Mouse (Mus musculus) midbrain, embryonic 14.5 days (tissue): ENCODE data around the gene Ano2. TPM values are rescaled to one million over a fixed set of nuclear protein-coding genes. Genes with fewer than 3 reads are reported as not detected.
A peak's percentile ranks its signal among the peaks of the same experiment; 100 is the strongest.

Source experiments
- ATAC-seq: fragments of 200-750 bp; cut with Nextera tagmentation; 2 replicates; pipeline ENCODE4 v1.8.0; 2017; ENCODE audit warnings: moderate number of reproducible peaks, moderate library complexity; ENCODE audit not compliant: low FRiP score, low TSS enrichment
- DNase-seq: peaks from one replicate; pipeline ENCODE4 v3.0.0-alpha.2; 2015
- H3K27ac ChIP-seq: fragments of 300-500 bp; sonication (generic); replicated peaks from 2 replicates; pipeline ENCODE4 v1.5.1; 2014; ENCODE audit warnings: mild to moderate bottlenecking, low read depth, low read length, moderate library complexity
- H3K27me3 ChIP-seq: fragments of 300-500 bp; sonication (generic); 2 replicates; pipeline ENCODE4 v1.6.1; 2014; ENCODE audit warnings: low read length, control low read depth, mixed read lengths; ENCODE audit not compliant: control insufficient read depth, insufficient read depth
- H3K36me3 ChIP-seq: fragments of 300-500 bp; sonication (generic); 2 replicates; pipeline ENCODE4 v1.6.1; 2014; ENCODE audit warnings: low read length, control low read depth; ENCODE audit not compliant: control insufficient read depth, insufficient read depth
- H3K4me1 ChIP-seq: fragments of 300-500 bp; sonication (generic); 2 replicates; pipeline ENCODE4 v1.6.1; 2014; ENCODE audit warnings: mild to moderate bottlenecking, antibody characterized with exemption, low read length, control low read depth; ENCODE audit not compliant: control insufficient read depth, insufficient read depth
- H3K4me2 ChIP-seq: fragments of 300-500 bp; sonication (generic); 2 replicates; pipeline ENCODE4 v1.6.1; 2014; ENCODE audit warnings: mild to moderate bottlenecking, low read length, moderate library complexity
- H3K4me3 ChIP-seq: fragments of 300-500 bp; sonication (generic); replicated peaks from 2 replicates; pipeline ENCODE4 v1.5.1; 2014; ENCODE audit warnings: low read depth, low read length
- H3K9ac ChIP-seq: fragments of 300-500 bp; sonication (generic); replicated peaks from 2 replicates; pipeline ENCODE4 v1.6.1; 2014; ENCODE audit warnings: mild to moderate bottlenecking, low read length, moderate library complexity
- H3K9me3 ChIP-seq: fragments of 300-500 bp; sonication (generic); 2 replicates; pipeline ENCODE4 v1.6.1; 2016; ENCODE audit warnings: low read length, control low read depth, mixed read lengths; ENCODE audit not compliant: control insufficient read depth
- WGBS: fragments of 180-500 bp; shearing (Covaris S2); extraction: QIAGEN DNeasy Blood & Tissue Kit; methylation state at CpG from one replicate; pipeline ENCODE4 v1.1.7; 2014; 5-methylcytosine and 5-hydroxymethylcytosine counted together
- polyA plus RNA-seq: library from polyadenylated mRNA; unstranded; fragments of >200 nt; fragmentation: Nextera tagmentation; extraction: Ambion mirVana; gene quantifications from 2 replicates; pipeline ENCODE4 v1.2.1, GENCODE M21; 2014

Gene Ano2
- polyA plus RNA-seq, 1 experiment from 2014 or later, result 0.09 TPM

DNA sequence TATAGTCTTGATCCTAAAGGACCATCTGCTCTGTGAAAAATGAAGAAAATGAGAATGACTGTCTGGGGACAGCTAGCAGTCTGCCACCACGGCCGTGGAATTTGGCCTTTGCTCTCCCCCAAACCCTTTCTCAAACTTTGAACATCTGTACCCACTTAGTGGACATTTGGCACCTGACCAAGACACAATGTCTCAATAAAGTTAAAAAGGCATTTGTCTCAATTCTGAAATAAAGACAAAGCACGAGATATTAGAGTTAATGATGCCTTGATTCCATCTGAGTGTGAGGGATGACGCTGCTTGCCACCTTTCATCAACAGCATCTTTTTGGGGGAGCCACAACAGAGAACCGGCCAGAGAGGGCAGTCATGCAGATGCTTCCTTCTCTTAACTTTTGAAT is 83.0 kb downstream of the Ano2 start:
- H3K27me3 ChIP-seq, result no peaks in the 10 kb centered on the region
- H3K9ac ChIP-seq, result no peak overlapping the region
- DNase-seq (no peak), ATAC-seq (no peak)
- no peak overlapping the region for H3K4me3 ChIP-seq
- no peaks in the 10 kb centered on the region for H3K4me1 ChIP-seq
- no peak overlapping the region for H3K27ac ChIP-seq
- no peak overlapping the region for H3K4me2 ChIP-seq
- no peaks in the 10 kb centered on the region for H3K36me3 ChIP-seq
- WGBS, result 78% methylated on average over 5 of the region's 5 CpGs
- H3K9me3 ChIP-seq, result no peaks in the 10 kb centered on the region

DNA sequence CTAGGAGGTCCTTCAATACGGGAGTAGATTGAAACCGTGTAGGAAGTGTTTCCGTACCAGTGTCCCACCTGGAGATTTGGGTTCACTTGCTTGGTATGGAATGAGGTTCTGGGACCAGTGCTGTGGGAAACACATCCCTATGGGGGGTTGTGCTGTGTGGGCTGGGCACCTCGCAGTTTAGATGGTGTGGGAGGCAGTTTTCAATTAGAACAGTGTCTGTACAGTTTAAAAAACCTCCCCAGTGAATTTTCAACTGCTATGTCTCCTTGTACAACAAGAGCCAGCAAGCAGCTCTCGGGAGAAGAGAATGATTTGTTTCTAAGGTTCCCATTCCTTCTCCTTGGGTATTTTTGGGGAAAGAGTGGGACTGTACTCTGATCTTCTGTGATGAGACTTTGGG is 86.1 kb downstream of the Ano2 start:
- Histone ChIP-seq H3K9ac (no peak overlapping the region), H3K27ac (no peak overlapping the region), H3K9me3 (no peaks in the 10 kb centered on the region), H3K4me2 (no peak overlapping the region), H3K4me1 (no peaks in the 10 kb centered on the region), H3K27me3 (no peaks in the 10 kb centered on the region), H3K4me3 (no peak overlapping the region), H3K36me3 (no peaks in the 10 kb centered on the region)
- 86% methylated on average over 5 of the region's 5 CpGs for WGBS
- ATAC-seq (no peak), DNase-seq (no peak)

DNA sequence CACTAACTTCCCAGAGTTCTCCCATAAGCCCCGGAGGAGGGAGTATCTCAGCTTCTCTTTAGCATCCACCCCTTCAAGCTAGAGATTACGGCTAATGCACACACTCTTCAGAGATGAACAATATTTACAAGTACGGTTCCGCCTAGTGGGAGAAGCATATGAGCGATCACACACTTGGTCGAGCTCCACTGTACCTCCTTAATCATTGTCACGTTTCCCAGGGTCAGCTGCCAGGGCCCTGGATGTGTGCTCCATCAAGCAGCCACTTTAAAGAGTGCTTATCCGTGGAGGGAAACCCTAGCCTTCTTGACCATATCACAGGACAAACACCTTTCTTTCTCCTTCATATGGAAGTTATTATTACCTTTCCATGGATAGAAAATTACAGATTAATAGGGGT is 112.7 kb downstream of the Ano2 start:
- DNase-seq, result no peak
- no peak overlapping the region for H3K4me2 ChIP-seq
- no peaks in the 10 kb centered on the region for H3K9me3 ChIP-seq
- no peak for ATAC-seq
- H3K36me3 ChIP-seq, result no peaks in the 10 kb centered on the region
- no peaks in the 10 kb centered on the region for H3K27me3 ChIP-seq
- no peak overlapping the region for H3K9ac ChIP-seq
- H3K4me3 ChIP-seq, result no peak overlapping the region
- 86% methylated on average over 8 of the region's 8 CpGs for WGBS
- H3K27ac ChIP-seq, result no peak overlapping the region
- no peaks in the 10 kb centered on the region for H3K4me1 ChIP-seq

GRCm38 (mm10) chr6:125803364-125804011 is 113.3 kb downstream of the Ano2 start:
- no peak overlapping the region for H3K4me2 ChIP-seq
- WGBS, result 54% methylated on average over 20 of the region's 20 CpGs
- no peaks in the 10 kb centered on the region for H3K9me3 ChIP-seq
- no peak overlapping the region for H3K9ac ChIP-seq
- ATAC-seq (no peak), DNase-seq (peak; percentile 11)
- H3K27me3 ChIP-seq, result no peaks in the 10 kb centered on the region
- no peak overlapping the region for H3K4me3 ChIP-seq
- no peaks in the 10 kb centered on the region for H3K36me3 ChIP-seq
- no peak overlapping the region for H3K27ac ChIP-seq
- H3K4me1 ChIP-seq, result no peaks in the 10 kb centered on the region

DNA sequence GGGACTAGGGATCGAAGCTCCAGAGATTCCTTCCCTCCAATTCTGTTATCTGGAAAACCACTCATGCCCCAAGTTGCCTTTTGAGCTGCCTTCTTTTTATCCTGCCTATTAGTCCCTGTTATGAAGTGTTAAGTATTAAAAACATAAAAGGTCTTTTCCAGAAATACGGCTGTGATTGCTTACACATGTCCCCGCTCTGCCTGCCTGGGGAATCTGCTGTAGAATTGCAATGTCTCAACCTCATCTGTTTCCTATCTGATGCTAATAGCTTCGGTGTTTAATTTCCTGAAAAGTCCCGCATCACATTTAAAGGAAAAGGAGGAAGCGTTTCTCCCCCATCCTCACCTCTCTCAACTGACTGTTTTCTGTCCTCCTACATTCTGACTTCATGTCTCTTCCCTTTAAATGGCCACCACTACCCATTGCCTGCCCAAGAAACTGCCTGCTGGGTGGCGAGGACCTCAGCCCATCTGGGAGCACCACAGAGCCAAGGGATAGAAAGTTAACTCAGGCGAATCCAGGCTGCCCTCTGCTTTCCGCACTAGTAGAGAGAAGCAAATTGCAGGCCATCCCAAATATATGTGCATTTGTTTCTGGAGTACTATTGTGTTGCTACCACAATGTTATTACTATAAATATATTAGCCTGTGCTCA is 118.9 kb downstream of the Ano2 start:
- Histone ChIP-seq H3K4me2 (no peak overlapping the region), H3K4me1 (no peaks in the 10 kb centered on the region), H3K36me3 (no peaks in the 10 kb centered on the region), H3K9ac (no peak overlapping the region), H3K9me3 (no peaks in the 10 kb centered on the region), H3K4me3 (no peak overlapping the region), H3K27me3 (no peaks in the 10 kb centered on the region), H3K27ac (no peak overlapping the region)
- ATAC-seq (no peak), DNase-seq (no peak)
- WGBS, result 78% methylated on average over 9 of the region's 9 CpGs

DNA sequence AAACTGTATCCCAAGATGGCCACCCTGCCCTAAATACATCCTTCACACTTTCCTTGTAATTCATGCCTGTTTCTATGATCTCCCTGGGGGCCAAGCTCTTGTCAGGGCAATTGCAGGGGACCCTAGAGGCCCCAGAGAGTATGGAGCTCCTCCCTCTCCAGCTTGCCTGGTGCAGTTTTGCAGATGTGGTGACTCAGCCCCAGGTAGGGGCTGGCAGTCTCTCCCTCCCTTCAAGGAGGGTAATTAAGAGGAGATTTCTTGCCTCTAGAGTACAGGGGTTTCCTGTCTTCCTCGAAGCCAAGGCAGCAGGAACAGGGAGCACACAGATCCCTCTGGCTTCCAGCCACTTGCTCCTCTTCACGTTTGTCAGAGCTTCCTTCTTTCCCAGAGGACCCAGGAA is 121.2 kb downstream of the Ano2 start:
- ATAC-seq, result no peak
- Histone ChIP-seq H3K4me1 (no peaks in the 10 kb centered on the region), H3K36me3 (no peaks in the 10 kb centered on the region), H3K9ac (no peak overlapping the region), H3K4me2 (no peak overlapping the region), H3K27ac (no peak overlapping the region), H3K4me3 (no peak overlapping the region), H3K27me3 (no peaks in the 10 kb centered on the region), H3K9me3 (no peaks in the 10 kb centered on the region)
- 57% methylated on average over 2 of the region's 2 CpGs for WGBS
- DNase-seq, result no peak

DNA sequence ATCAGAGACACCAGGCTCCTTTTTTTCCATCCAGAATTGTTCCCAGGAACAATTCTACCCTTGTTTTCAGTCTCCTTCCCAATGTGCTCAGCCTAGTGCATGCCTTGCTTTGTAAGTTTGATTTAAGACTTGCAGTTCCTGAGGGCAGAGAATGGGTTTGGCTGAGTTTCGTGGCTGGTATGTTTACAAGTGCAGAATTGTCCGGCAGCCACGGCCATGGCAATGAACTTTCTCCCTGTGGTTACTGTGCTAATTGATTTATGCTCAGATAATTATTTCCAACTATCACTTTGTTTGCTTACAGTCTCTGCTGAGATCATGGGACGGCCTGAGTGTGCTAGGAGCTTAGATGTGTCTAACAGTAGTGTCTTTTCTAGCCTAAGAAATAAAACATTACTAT is 147.9 kb downstream of the Ano2 start:
- no peak for DNase-seq
- no peaks in the 10 kb centered on the region for H3K9me3 ChIP-seq
- no peaks in the 10 kb centered on the region for H3K4me1 ChIP-seq
- H3K9ac ChIP-seq, result no peak overlapping the region
- no peaks in the 10 kb centered on the region for H3K27me3 ChIP-seq
- no peak overlapping the region for H3K4me3 ChIP-seq
- no peak overlapping the region for H3K4me2 ChIP-seq
- H3K36me3 ChIP-seq, result no peaks in the 10 kb centered on the region
- 89% methylated on average over 4 of the region's 4 CpGs for WGBS
- no peak overlapping the region for H3K27ac ChIP-seq
- ATAC-seq, result no peak

GRCm38 (mm10) chr6:125841284-125841683 is 151.1 kb downstream of the Ano2 start:
- H3K27ac ChIP-seq, result no peak overlapping the region

DNA sequence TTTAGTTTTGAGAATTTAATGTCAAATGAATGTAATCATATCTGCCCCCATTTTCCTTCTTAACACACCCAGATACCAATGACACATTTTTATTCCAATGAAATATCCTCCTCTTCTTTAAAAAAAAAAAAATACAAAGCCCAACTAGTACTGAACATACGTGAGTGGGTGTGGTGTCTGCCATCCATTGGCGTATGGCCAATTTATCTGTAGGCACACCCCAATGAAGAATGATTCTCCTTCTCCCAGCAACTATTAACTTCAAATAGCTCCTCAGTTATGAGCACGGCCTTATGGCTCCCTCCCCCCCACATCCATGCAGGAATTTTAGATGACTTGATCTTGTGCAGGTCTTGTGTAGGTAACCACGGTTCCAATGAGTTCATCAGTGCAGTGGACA is 161.0 kb downstream of the Ano2 start:
- no peaks in the 10 kb centered on the region for H3K36me3 ChIP-seq
- no peaks in the 10 kb centered on the region for H3K4me1 ChIP-seq
- 84% methylated on average over 4 of the region's 4 CpGs for WGBS
- ATAC-seq (no peak), DNase-seq (no peak)
- H3K9ac ChIP-seq, result no peak overlapping the region
- H3K9me3 ChIP-seq, result no peaks in the 10 kb centered on the region
- no peak overlapping the region for H3K4me2 ChIP-seq
- H3K27me3 ChIP-seq, result no peaks in the 10 kb centered on the region
- H3K4me3 ChIP-seq, result no peak overlapping the region
- H3K27ac ChIP-seq, result no peak overlapping the region

More at GRCm38 (mm10) chr6:125841284-125841683, 151.1 kb downstream of the Ano2 start:
- 94% methylated on average over 3 of the region's 3 CpGs for WGBS
- H3K36me3 ChIP-seq, result no peaks in the 10 kb centered on the region
- H3K9me3 ChIP-seq, result no peaks in the 10 kb centered on the region
- no peaks in the 10 kb centered on the region for H3K4me1 ChIP-seq
- no peak overlapping the region for H3K9ac ChIP-seq
- DNase-seq (no peak), ATAC-seq (no peak)
- no peak overlapping the region for H3K4me3 ChIP-seq
- H3K4me2 ChIP-seq, result no peak overlapping the region
- H3K27me3 ChIP-seq, result no peaks in the 10 kb centered on the region
